Mouse (Mus musculus) colon, adult 2 months (tissue): Measurements from ENCODE around the gene Rpl3l. TPM values are rescaled to one million over a fixed set of nuclear protein-coding genes. Genes with fewer than 3 reads are reported as not detected.

ENCODE experiments used
- polyA plus RNA-seq: library from polyadenylated mRNA; depleted of rRNA; stranded (reverse); fragments of >200 nt; gene quantifications from 2 replicates; pipeline ENCODE4 v1.2.3, GENCODE M21; 2012; rRNA removed

Gene Rpl3l
- 0.10 and 0.13 TPM in 2 replicates for polyA plus RNA-seq

DNA sequence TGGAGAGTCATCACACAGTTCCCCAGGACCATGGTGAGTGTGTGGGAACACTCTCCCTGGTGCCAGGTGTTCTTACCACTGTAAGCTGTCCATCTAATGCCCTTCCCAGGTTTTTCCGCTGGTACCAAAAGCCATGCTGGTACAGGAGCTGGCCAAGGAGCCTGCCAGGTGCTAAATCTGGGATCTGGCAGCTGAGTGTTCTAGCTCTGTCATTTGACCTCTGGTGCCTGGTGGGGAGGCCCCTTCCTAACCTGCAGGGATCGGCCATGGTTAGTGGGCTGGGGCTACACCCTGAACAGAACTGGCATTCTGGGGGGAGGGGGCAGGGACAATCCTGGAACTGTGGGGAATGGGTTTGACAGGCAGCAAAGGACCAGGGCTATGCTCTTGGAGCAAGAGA lies at the start of gene Rpl3l:
Rpl3l (plus strand) TSS at position 203 of the 400 bp plus-strand sequence.

DNA sequence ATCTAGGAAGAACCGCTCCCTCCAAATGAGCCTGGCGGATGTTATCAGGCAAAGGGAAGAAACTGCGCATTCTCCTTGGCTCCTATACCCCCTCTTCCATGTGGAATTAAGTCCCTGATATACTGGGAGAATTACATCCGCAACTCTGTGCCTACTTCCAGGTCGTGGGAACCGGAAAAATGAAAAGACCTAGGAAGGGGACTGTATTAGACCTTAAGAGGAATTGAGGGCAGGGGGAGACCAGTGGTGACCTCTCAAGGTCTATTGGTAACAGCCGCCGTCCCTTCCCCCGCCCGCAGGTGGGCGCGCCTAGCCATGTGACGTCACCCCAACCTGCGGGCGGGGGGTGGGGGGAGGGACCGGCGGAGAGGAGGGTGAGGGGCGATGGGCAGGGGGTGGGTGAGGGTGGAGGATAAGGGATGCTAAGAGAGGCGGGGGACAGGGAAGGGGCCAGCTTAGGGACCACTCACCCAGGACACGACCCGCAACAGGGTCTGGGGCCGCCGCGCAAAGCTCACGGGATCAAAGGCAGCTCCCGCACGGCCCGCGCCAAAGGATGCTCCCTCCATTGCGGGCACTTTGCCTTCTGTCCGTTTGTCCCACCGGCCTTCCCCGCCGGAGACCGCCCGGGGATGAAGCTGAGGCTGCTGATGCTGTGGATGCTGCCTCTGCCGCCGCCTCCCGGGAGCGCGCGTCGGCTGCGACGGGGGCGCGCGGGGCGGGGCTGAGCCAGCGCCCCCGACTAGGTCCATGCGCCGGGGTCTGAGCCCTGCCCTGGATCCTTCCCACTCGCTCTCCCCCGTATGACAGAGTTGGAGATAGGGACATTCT lies 38.2 kb upstream of the Rpl3l start, which contains the start of gene Syngr3:
Syngr3 (minus strand) TSS at position 705 of the 831 bp plus-strand sequence.

GRCm38 (mm10) chr17:24696011-24696697 lies 31.5 kb upstream of the Rpl3l start, which contains the start of the genes Gfer and Noxo1:
TSS of gene Gfer (minus strand) at chr17:24696156.
TSS of gene Noxo1 (plus strand) at chr17:24696234.

DNA sequence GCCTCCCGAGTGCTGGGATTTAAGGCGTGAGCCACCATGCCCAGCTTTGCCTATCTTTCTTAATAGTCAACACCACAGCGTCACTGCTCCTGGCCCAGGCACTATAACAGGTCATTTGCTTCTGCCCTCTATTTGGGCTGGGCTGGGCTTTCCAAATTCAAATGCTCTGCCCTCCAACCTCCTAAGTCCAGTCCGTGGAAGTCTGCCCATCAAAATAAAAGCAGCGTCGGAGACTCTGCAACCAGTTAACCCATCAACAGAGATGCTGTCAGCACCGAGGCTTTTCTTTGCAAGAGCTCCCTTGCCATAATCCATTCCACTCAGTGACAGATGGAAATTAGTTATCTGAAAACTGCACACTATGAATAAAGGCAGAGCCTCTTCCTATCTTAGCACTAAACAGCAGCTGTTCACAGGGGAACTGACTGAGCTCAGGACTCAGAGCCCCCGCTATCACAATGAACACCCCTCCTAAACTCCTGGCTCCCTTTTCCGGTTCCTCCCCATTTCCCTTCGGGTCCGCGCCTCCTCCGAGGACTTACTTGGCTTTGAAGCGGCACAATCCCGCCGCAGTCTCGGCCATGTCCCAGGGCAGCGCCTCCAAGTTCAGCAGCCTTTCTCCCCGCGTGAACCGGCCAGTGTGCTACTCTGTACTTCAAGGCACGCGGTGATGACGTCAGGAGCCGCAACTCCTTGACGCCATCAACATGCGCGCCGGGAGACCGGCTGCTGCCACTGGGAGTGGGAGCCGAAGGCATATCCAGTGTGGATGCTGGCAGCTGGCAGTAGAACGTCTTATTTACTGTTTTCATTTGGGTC lies 20.4 kb upstream of the Rpl3l start, which contains the start of gene Tbl3:
Tbl3 (minus strand) TSS at position 679 of the 819 bp plus-strand sequence.

GRCm38 (mm10) chr17:24717943-24718342 lies 9.7 kb upstream of the Rpl3l start, which contains the start of the genes Rnf151 and Rps2:
TSS of gene Rnf151 (minus strand) at chr17:24718063.
TSS of gene Rps2 (plus strand) at chr17:24718116.

GRCm38 (mm10) chr17:24724184-24724583 lies 3.4 kb upstream of the Rpl3l start, which contains the start of gene Ndufb10:
TSS of gene Ndufb10 (minus strand) at chr17:24724478.

DNA sequence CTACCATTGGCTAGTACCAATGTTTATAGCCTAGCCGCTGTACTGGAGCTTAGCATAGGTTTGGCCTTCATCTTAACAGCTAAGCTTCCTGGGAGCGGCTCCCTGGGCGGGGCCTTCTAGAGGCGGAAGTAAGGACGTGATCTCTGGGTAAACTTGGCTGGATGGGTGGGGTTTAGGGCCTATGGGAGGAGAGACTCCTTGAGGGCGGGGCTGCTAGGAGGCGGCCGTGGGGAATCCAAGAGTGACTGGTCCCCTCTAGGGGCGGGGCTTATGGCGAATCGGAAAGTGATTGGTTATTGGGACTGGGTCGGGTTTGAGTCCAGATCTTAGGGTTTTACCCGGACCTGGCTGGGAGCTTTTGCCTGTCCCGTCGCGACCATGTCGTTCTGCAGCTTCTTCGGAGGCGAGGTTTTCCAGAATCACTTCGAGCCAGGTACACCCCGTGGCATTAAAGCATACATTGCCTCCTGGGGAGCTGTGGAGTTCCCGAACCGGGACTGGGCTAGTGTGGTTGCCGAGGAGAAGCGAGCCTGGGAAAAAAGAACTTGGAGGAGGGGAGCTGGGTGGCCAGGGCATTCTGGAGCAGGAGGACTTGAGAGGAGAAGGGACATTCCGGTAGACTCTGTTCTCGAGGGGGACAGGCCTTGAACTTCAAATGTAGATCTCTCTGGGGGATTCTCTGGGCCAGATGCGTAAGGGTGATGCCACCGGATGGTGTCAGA lies 8.9 kb downstream of the Rpl3l start, which contains the start of gene Msrb1:
Msrb1 (plus strand) TSS at position 313 of the 722 bp plus-strand sequence.

DNA sequence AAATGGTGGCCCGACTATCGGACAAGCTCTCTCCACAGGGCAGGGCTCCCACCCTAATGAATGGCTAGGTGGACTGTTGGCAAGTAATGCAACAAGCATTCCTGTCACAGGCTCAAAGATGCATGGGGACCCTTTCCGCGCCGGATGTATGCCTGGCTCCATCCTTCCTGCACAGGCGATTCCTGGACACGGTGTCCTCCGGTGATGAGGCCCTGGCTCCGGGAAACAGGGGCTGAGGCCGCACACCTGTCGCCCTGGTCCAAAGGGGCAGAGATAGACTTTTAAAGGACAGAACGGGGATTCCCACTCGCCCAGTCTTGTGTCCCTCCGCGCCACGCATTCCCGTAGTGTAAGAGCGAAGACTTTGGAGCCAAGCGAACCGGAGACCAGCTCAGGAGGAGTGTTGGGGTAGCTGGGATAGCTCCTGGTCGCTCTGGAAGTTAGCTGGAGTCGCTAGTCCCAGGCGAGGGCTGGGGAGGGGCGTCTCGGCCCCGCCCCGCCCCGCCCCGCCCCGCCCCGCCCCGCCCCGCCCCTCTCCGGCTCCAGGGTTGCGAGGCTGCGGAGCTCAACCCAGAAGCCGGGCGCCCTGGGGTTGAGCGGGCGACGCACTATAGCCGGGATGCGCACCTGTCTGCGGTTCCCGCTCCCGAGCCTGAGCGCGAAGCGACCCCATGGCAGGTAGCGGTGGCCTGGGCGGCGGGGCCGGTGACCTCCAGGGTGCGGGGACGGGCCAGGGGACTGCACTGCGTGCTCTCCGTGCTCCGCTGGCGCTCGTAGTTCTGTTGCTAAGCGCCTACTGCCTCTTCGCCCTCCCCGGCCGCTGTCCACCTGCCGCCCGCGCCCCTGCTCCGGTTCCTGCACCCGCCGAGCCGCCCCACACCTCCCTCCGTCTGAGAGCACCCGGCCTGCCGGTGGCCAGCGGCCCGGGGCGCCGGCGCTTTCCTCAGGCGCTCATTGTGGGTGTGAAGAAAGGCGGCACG lies 25.1 kb downstream of the Rpl3l start, which contains the start of gene Hs3st6:
Hs3st6 (plus strand) TSS at position 574 of the 980 bp plus-strand sequence.

Other genes with a start within 250 kb of the Rpl3l start
- gene Mlst8, start 248.7 kb upstream of the Rpl3l start, polyA plus RNA-seq, result 45.6 and 60.0 TPM in 2 replicates
- gene Caskin1, start 239.2 kb upstream of the Rpl3l start, polyA plus RNA-seq, result 1.5 and 1.7 TPM in 2 replicates
- gene Traf7, start 199.9 kb upstream of the Rpl3l start, polyA plus RNA-seq, result 179 and 213 TPM in 2 replicates
- gene Rab26, start 193.6 kb upstream of the Rpl3l start, polyA plus RNA-seq, result 0.26 and 1.8 TPM in 2 replicates
- 80.1 and 86.9 TPM in 2 replicates for gene Pkd1, start 178.0 kb upstream of the Rpl3l start, polyA plus RNA-seq
- 126 and 137 TPM in 2 replicates for gene Tsc2, start 95.2 kb upstream of the Rpl3l start, polyA plus RNA-seq
- 8.2 and 8.6 TPM in 2 replicates for gene Nthl1, start 95.1 kb upstream of the Rpl3l start, polyA plus RNA-seq
- 81.0 and 93.6 TPM in 2 replicates for gene Slc9a3r2, start 77.5 kb upstream of the Rpl3l start, polyA plus RNA-seq
- gene Npw, start 69.4 kb upstream of the Rpl3l start, polyA plus RNA-seq, result 0.44 and 0.66 TPM in 2 replicates
- 124 and 127 TPM in 2 replicates for gene Zfp598, start 58.1 kb upstream of the Rpl3l start, polyA plus RNA-seq
- 4.1 and 4.6 TPM in 2 replicates for gene Syngr3, start 37.9 kb upstream of the Rpl3l start, polyA plus RNA-seq
- 59.1 and 69.9 TPM in 2 replicates for gene Gfer, start 31.7 kb upstream of the Rpl3l start, polyA plus RNA-seq
- 235 and 246 TPM in 2 replicates for gene Noxo1, start 31.6 kb upstream of the Rpl3l start, polyA plus RNA-seq
- gene Tbl3, start 20.2 kb upstream of the Rpl3l start, polyA plus RNA-seq, result 43.3 and 49.1 TPM in 2 replicates
- not detected in 2 replicates for gene Rnf151, start 9.8 kb upstream of the Rpl3l start, polyA plus RNA-seq
- gene Rps2, start 9.7 kb upstream of the Rpl3l start, polyA plus RNA-seq, result 3,267 and 3,407 TPM in 2 replicates
- 285 and 351 TPM in 2 replicates for gene Ndufb10, start 3.3 kb upstream of the Rpl3l start, polyA plus RNA-seq
- gene Msrb1, start 8.8 kb downstream of the Rpl3l start, polyA plus RNA-seq, result 91.4 and 133 TPM in 2 replicates
- 0.24 and 0.30 TPM in 2 replicates for gene Hs3st6, start 25.2 kb downstream of the Rpl3l start, polyA plus RNA-seq
- not detected in 2 replicates for gene Meiob, start 76.5 kb downstream of the Rpl3l start, polyA plus RNA-seq
- 165 and 180 TPM in 2 replicates for gene Hagh, start 112.3 kb downstream of the Rpl3l start, polyA plus RNA-seq
- 34.9 and 43.1 TPM in 2 replicates for gene Fahd1, start 122.5 kb downstream of the Rpl3l start, polyA plus RNA-seq
- gene Igfals, start 138.2 kb downstream of the Rpl3l start, polyA plus RNA-seq, result 4.1 and 4.8 TPM in 2 replicates
- gene Nubp2, start 158.5 kb downstream of the Rpl3l start, polyA plus RNA-seq, result 28.4 and 29.3 TPM in 2 replicates
- 112 and 128 TPM in 2 replicates for gene Spsb3, start 158.8 kb downstream of the Rpl3l start, polyA plus RNA-seq
- 40.2 and 43.2 TPM in 2 replicates for gene Eme2, start 167.3 kb downstream of the Rpl3l start, polyA plus RNA-seq
- 233 and 246 TPM in 2 replicates for gene Mrps34, start 167.3 kb downstream of the Rpl3l start, polyA plus RNA-seq
- 66.8 and 90.4 TPM in 2 replicates for gene Nme3, start 168.7 kb downstream of the Rpl3l start, polyA plus RNA-seq
- gene Mapk8ip3, start 209.2 kb downstream of the Rpl3l start, polyA plus RNA-seq, result 75.9 and 79.6 TPM in 2 replicates
- 11.4 and 19.2 TPM in 2 replicates for gene Jpt2, start 232.9 kb downstream of the Rpl3l start, polyA plus RNA-seq